Mouse (Mus musculus) retina, postnatal 1 day (tissue): ENCODE results near the gene Efna3.
A peak's percentile ranks its signal among the peaks of the same experiment; 100 is the strongest.

Experiments used
- DNase-seq: peaks from one replicate; pipeline ENCODE4 v3.0.0-alpha.2; 2012

Gene Efna3

GRCm38 (mm10) chr3:89337721-89338578, 15.2 kb upstream of the Efna3 start, which contains the start of gene Efna4:
TSS of gene Efna4 (minus strand) at chr3:89338028.
- DNase-seq: peak; percentile 84

DNA sequence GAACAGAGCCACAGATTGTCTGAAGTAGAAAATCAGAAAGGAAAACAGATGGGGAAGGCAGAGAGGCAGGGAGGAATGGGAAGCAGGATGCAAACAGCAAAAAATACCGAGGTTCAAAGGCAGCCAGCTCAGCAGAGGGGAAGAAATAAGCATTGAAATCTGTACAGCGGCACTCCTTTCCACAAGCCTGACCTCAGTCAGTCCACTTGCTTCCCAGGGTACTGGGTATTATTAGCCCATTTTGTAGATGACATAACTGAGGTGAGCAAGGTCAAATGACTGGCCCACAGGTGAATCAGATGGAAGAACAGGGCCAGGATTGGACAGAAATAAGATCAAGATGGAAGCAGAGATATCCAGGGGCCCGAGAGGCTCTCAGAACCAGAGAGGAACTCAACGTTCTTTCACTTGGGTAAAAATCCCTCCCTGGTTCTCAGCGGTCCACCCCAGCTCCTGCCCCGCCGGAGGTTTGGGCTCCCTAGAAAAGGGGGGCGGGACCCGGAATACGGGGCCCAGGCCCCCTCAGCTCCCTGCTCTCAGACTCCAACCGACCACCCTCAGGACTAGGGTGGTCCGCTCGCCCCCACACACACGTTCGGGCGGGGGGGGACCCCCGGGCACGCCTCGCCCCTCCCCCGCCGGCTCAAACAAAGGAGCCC, 14.4 kb upstream of the Efna3 start:
- DNase-seq: no peak

DNA sequence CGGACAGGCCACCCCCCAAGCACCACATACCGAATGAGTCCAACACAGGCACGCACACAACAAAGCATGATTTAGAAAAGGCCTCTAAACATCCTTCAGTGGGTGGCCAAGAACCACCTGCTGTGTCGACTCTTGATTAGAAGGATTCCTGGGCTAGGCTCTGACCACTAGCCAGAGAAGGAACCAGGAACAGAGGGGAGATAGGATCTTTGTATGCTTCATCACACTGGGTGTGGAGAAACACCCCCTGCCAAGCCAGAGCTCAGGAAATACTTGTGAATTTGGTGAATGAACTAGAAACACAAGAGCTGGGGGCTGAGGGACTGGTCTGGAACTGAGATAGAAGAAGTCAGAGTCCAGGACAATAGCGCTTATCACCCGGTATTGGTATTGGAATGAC, 13.8 kb upstream of the Efna3 start:
- DNase-seq: no peak

DNA sequence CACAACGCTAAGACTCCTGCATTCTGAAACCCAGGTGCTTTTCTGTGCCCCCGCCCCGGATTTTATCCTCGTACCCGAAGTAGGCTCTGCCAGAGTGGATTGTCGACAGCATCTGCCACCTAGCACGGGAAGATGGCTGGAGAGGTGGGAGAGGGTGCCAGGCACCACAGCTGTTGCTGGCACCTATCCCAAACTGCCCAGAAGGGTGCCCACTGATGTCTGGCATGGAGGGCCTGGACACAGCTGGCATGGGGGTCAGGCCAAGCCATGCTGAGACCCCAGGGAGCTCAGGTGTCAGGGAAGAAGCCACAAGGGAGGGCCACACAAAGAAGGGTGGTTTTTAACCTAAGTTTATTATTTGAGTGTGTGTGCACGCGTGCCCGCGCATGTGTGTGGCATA, 10.3 kb upstream of the Efna3 start:
- no peak for DNase-seq

- no peak for DNase-seq
Measured at GRCm38 (mm10) chr3:89332476-89332875, 9.7 kb upstream of the Efna3 start.

- no peak for DNase-seq
Measured at GRCm38 (mm10) chr3:89332013-89332412, 9.2 kb upstream of the Efna3 start.

GRCm38 (mm10) chr3:89331561-89331960, 8.8 kb upstream of the Efna3 start:
- DNase-seq: no peak

GRCm38 (mm10) chr3:89330948-89331347, 8.2 kb upstream of the Efna3 start:
- DNase-seq: peak; percentile 83

GRCm38 (mm10) chr3:89330346-89330745, 7.6 kb upstream of the Efna3 start:
- DNase-seq: no peak

DNA sequence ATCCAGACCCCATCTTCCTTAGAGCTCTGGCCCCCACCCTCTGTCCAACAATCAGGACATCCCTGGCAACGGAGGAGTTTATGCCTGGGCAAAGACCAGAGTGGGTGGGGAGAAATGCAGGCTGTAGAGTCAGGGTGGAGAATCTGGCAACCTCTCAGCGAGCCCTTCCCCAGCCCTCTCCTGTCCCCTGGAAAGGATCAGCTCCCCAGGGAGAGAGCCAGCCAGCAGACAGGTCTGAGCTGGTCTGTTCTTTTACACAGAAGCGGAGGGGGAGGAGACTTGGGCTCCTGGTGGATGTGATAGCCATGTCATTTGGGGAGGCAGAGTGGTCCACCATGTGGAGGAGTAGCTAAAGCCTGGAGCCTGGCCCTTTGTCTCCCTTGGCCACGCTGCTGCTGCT, 5.9 kb upstream of the Efna3 start:
- no peak for DNase-seq

DNA sequence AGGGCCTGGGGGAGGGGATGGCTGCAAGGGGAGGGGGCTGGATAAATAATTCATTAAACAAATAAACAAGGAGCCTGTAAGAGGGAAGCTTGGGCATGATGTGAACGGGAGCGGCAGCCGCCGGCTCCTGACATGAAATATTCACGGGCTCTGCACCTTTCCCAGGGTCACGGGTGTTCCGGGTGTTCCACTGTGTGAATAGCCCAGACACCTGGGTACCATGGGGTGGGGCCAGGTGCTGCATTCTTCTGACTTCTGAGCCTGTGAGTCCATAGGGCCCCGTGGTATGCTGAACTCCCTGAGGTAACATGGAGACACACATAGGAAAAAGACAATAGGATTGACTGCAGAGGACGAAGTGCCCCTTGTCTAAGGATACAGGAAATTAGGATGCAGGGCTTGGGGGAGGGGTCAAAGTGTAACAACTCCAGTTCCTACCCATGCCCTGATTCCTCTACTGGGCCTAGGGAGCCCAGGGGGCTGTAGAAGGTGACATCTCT, 4.7 kb upstream of the Efna3 start:
- no peak for DNase-seq

DNA sequence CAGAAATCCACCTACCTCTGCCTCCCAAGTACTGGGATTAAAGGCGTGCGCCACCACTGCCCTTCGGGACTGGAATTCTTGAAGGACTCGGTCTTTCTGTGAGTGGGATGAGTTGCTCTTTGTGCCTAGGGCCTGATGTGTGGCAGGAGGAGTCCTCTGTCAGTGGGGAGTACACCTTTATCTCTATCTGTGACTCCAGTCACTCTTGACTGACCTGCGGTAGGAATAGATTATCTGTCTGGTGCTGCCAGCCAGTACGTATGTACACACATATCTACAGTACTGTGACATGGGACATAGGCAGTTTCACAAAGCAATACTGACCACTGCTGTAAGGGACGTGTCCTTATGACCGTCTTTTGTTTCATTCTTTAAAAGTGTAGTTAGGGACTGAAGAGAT, 3.1 kb upstream of the Efna3 start:
- no peak for DNase-seq

DNA sequence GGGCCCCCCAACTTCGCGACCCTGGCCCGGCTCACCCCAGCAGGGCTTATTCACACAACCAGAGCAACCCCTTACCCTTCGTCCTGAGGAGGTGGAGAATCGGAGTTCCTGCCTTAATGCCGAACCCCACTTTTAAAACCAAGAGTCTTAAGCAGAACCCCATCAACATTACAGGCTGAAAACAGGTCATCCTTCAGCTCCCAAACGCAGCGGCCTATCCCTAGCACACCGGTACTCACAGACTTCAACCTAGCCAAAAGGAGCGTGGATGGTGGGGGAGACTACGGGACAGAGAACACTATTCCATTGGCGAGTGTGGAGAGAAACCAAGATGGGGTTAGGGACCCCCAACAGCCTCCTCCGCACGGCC, 649 bp downstream of the Efna3 start:
- no peak for DNase-seq

DNA sequence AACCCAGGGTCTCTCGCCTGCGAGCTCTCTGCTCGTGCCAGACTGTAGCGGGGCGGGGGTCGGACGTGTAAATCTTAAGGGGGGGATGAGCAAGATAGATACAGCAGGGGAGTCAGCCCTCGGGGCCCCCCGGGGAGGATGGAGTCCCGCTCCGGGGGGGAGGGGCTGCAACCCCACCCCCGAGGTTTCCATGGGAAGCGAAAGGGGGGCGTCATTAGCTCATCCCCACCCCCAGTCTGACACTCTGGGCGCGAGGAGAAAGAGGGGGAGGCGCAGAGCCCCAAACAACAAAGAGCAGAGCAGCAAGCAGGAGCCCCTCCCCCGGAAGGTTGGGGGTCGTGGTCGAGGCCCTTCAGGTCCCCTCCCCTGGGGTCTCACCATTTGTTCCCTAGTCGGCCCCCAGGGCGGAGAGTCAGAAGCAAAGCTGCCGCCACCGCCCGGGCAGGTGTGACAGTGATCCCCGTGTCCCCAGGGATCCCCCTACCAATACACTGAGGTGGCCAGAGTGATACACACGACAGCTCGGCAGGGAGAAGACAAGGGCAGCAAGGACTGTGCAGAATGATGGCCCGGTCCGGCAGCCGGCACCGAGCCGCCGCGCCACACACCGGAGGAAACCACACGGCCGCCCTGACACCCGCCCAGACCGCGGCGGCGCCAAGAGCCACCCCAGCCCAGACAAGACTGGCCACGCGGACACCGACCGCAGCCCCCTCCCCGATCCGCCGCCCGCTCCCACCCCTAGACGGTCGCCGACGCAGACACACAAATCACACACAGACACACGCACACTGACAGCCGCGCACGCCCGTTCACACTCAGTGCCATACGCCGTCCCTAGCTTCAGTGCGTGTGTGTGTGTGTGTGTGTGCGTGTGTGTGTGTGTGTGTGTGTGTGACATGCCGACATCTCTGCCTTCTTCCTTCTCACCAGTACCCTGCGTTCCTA, 1.3 kb downstream of the Efna3 start:
- DNase-seq: peak; percentile 65

GRCm38 (mm10) chr3:89320581-89321182, 2.1 kb downstream of the Efna3 start:
- DNase-seq: peak; percentile 79

GRCm38 (mm10) chr3:89319591-89320350, 3.0 kb downstream of the Efna3 start:
- peak; percentile 62 for DNase-seq

GRCm38 (mm10) chr3:89318971-89319590, 3.7 kb downstream of the Efna3 start:
- DNase-seq: no peak

DNA sequence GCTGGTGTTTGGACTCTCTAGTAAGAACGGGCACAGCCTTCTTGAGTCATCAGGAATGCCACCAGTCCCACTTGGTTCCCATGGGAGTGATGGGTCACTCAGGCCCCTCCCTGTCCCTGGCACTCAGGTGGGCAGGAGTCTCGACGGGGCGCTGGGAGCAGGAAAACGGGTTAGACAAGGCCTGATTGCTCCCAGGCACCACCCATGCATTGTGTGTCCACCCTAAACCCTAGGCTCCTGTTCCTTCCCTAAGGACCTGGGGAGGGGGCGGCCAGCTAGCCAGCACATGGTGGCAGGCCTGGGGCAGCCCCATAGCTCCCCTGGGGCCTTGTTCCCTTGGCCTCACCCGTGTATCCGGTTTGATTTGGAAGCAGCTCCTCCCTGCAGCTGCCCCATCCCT, 4.4 kb downstream of the Efna3 start:
- no peak for DNase-seq

GRCm38 (mm10) chr3:89317246-89317645, 5.5 kb downstream of the Efna3 start:
- DNase-seq: no peak

DNA sequence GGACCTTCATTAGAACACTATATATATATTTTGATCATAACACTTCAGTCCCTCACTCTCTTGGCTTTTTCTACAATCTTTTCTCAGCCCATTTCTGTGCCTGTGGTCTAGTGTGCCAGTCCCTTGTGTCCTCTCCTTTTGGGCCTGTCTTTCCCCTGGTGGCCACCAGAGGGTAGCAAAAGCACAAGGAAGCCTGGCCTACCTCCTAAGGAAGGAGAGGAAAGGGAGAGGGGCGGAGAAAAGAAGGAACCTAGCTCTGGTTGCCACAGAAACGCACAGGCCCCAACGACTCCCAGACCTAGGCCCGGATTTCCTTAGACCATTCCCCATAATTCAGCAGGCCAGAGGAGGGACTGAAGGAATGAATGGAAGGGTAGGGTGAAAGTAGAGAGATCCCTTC, 5.9 kb downstream of the Efna3 start:
- peak; percentile 93 for DNase-seq
